Mouse (Mus musculus): Measurements from ENCODE around the gene Rin2. TPM values are rescaled to one million over a fixed set of nuclear protein-coding genes. Genes with fewer than 3 reads are reported as not detected.

Gene Rin2
- 10 to 100 TPM; 28.4 to 45.9 (median 35.7) TPM for total RNA-seq (2022)

DNA sequence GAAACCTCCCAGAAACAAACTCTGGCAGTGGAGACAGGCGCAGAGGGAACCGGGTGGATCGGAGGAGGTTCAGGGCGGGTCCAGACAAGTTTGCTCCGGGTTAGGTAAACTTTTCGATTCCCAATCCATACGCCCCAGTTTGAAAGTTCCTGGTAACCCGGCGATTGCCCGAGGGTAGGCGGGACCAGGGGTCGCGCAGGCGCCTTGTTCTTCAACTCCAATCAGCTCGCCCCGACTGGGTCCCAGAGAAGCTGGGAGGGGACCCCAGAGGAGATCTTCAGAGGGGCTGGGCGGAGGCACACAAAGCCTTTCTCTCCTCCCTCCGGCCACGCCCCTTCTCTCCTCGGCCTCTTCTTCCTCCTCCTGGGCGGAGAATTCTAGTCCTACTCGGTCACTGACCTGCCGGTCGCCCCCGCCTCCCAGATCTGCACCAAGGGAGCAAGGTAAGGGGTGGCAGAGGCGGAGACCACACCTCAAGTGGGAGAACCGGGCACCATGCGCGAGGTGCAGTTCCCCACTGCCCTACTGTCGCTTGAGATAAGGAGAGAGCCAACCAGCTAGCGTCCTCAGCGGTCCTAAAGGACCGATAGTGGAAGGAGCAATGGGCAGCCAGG lies at the start of gene Rin2:
TSS of gene Rin2 (plus strand) at position 74 of the 614 bp plus-strand sequence.
- DNase-seq (ENCODE audit: low spot score in 2 of 2), result peak in 1 of 2 experiments; percentile 10

DNA sequence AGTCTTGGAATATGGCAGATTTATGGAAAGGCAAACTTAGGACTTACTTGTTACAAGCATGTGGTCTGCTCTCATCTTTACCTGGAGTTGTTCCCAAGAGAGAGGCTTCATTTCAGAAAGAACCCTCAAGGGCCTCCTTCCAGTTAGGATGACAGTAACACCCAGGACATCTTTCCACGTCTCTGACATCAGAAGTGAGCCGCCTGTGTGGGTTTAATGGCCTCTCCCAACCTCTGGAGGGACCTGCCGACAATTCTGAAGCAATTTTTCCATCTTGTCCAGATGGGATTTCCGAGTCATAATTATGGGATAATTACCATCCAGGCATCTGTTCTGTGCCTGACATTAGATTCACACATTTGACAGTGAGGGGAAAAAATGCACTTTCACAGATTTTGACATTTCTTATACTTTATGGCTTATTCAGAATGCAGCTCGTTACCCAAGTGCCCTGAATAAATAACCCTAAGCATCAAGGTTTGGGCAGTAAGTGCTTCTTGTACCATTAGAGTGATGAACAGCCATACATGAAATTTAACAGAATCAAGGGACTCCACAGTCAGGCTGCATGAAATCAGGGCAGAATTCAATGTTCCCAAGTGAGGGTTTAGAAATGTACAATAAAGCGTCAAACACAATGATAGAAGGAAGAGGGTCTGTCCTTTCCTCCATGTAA lies 43.8 kb upstream of the Rin2 start:
- DNase-seq (ENCODE audit: low spot score in 2 of 2), result no peak

- no peak for DNase-seq (ENCODE audit: low spot score in 2 of 2)
Measured at GRCm38 (mm10) chr2:145631799-145632174, 43.2 kb upstream of the Rin2 start.

- DNase-seq (ENCODE audit: low spot score in 2 of 2), result no peak
Measured at GRCm38 (mm10) chr2:145633811-145634210, 41.2 kb upstream of the Rin2 start.

DNA sequence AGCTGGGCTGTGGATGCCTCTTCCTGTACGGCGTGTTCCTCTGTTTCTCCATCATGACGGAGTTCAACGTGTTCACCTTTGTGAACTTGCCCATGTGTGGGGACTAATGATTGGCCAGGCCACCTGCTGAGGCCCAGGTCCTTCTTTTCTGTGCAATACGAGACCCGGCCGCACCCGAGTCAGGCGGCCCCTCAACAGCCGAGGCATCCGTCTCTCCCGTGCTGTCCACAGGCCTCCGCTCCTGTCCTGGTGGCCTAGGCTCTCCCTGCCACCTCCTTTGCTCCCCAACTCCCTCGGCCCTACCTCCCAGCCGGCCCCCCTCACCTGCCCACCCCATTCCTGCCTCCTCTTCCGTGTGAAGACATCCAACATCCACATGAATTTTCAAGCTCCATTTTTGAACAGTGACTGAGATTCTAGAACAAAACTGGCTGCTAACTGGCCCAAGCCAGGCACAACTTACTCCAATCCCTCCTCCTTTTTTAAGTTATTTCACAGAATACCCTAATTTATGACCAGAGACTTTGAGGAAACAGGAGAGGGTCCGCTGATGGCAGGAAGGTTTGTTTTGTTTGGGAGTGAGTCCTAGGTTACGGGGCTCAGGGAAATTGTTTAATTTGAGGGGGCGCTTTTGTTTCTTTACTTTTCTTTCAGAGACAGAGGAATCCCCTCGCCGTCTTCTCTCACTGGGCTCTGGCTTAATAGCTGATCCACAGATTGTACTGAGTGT lies 34.6 kb upstream of the Rin2 start:
- DNase-seq (ENCODE audit: low spot score in 2 of 2), result no peak

DNA sequence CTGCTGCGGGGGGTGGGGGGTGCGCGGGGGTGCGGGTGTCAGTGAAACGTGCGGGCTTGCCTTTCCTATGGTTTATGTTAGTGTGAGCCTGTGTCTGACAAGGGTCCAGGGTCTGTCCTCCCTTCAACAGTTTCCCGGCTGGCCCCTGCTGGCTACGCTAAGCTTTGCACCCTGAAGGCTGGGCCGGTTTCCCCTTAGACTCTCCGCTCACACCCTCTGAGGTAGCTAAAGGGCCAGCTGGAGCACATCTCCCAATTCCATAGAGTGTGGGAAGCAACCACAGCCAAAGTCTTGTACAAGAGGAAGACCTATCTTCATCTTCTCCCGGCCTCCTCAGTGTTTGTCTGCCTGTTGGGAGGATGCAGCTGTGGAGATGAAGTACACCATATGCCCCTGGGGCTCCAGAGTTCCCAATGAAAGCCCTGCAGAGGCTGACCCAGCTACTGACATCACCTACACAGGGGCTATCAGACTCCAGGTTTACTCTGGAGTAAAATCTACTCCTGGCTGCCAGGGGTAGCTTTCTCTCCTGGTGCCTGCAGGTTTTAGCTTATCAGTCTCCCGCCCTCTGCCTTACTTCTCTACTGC lies 19.5 kb upstream of the Rin2 start:
- DNase-seq (ENCODE audit: low spot score in 2 of 2), result no peak

DNA sequence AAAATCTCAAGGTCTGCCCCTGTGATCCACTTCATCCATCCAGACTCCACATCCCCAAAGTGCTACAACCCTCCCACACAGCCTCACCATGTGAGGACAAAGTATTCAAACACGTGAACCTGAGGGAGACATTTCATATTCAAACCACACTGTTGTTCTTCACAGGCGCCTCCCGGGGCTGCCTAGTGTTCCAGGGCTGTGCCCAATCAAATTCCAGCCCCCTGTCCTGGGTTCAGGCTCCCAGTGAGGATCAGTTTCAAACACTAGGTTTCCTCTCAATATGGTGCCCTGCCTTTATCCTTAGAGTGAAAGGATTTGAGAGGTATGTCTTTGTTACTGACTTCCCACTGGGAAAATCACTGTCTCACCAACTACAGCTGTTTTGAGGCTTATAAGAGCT lies 18.9 kb upstream of the Rin2 start:
- DNase-seq (ENCODE audit: low spot score in 2 of 2), result no peak

DNA sequence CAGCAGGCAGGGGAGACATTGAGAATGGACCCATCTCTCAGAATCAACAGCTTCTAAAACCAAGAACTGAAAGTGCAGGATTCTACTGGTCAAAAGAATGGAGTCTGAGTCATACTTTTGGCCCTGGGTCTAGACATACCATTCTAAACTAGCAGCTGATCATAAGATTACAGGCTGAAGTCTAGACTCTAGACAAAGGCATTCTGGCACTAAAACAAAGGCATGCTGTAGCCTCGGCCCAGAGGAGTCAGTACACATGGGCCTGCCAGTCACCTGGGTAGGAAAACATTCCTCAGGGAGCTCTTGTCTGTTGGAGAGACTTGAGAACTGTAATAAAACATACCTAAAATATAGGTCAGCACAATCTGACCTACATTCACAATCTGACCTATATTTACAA lies 18.3 kb upstream of the Rin2 start:
- DNase-seq (ENCODE audit: low spot score in 2 of 2), result no peak

- DNase-seq (ENCODE audit: low spot score in 2 of 2), result no peak
Measured at GRCm38 (mm10) chr2:145661242-145661641, 13.8 kb upstream of the Rin2 start.

DNA sequence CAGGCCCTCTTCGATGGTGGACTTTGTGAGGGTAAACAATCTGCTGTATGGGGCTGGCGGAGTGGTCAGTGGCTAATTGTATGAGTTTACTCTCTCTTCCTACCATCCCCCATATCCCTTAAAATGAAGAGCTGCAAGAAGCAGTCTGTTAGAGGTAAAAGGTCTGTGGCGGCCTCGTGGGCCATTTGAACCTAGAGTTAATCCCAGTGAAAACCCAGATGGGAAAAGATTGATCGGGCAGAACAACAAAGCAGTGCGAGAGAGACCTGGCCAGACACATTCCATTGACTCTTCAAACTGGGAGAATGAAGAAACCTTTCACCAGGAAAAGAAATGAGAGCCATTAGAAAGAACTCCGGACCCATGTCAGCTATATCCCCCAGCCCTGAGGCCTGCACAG lies 11.1 kb upstream of the Rin2 start:
- no peak for DNase-seq (ENCODE audit: low spot score in 2 of 2)

DNA sequence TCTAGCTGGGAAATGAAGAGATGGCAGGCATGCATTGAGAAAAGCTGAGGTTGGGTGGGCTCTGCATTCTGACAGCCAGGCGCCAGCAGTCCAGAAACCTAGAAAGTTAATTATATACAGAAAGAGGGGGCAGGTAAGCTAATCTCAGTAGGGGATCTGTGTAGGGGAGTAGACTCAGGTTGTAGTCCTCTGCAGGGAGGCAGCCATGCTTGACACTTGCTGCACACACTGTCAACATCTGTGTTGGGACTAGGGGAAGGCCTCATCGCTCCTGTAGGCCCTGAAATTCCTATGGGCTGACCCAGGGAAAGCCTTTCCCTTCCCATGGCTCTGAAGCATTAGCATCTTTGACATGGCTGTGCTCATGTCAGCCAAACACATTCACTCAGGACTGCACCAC lies 10.7 kb upstream of the Rin2 start:
- DNase-seq (ENCODE audit: low spot score in 2 of 2), result no peak

GRCm38 (mm10) chr2:145668135-145668534 lies 6.9 kb upstream of the Rin2 start:
- no peak for DNase-seq (ENCODE audit: low spot score in 2 of 2)

DNA sequence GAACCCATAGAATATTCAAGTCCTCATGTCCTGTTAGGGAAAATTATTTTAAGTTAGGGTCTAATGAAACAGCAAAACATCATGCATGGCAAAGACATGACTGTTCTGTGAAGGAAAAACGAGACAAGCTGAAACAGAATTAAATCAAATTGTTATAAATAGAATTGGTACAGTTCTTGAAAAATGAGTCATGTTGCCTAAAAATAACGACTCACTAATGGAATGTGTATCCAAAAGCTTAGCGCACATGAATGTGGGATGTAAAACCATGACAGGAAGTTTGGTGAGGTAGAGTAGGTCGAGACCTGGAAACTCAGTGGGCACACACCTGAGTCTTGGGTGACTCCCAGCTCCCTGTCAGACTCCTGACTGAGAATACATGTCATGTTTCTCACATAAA lies 4.9 kb upstream of the Rin2 start:
- no peak for DNase-seq (ENCODE audit: low spot score in 2 of 2)

GRCm38 (mm10) chr2:145674496-145675141 lies 396 bp upstream of the Rin2 start:
- DNase-seq (ENCODE audit: low spot score in 2 of 2), result no peak

DNA sequence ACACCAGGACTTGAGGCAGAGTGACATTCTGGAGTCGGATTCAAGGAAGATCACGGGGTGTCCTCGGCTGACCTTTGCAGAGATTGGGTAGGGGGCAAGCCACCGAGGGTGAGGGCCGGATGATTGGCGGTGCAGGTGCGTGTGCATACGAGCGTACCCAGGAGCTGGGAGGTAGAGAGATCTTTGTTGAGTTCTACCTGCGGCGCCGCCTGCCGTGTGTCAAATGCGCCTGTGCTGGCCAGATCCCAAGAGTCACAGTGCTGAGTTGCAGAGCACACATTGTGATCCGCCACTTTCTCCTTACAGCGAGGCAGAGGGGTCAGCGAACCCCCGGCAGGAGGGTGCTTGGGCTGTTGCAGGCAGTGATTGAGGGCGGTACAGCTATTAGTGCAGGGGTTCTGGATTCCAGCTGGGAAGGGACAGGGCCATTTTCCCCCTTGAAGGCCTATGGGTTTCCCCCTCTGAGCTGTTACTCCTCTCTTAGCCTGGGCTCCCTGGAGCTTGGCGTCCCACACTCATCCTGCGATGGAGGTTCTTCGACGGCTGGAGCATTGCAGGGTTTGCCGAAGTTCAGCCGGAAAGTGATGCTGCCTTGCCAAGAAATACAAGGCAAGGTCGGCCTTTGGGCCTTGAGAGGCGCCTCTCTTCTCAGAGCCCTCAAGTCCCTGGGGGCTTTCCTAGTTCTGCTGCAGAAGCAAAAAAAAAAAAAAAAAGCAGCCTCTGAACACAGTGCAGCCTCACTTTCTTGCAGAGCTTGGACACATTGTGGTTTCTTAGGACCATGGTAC lies 935 bp downstream of the Rin2 start:
- peak in 1 of 2 experiments; percentile 26 for DNase-seq (ENCODE audit: low spot score in 2 of 2)

DNA sequence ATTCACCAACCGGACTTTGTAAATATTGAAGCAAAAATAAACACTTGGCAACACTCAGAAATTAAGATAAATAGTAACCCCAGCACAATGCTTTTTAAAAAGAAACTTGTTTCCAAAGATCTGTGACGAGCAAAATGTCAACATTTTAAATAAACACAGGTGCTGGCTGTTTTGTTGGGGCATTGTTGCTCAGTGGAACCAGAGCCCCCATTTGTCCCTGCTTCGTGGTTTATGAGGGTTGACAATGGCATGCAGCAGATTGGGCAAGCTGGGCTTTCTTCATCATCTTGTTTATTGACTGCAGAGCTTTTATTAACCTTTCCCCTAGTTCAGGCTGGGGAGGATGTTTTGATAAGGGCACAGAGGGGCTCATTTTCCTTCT lies 1.5 kb downstream of the Rin2 start:
- DNase-seq (ENCODE audit: low spot score in 2 of 2), result no peak

GRCm38 (mm10) chr2:145676936-145677335 lies 1.9 kb downstream of the Rin2 start:
- no peak for DNase-seq (ENCODE audit: low spot score in 2 of 2)

GRCm38 (mm10) chr2:145680141-145680540 lies 5.1 kb downstream of the Rin2 start:
- no peak for DNase-seq (ENCODE audit: low spot score in 2 of 2)

- no peak for DNase-seq (ENCODE audit: low spot score in 2 of 2)
Measured at GRCm38 (mm10) chr2:145680762-145681161, 5.7 kb downstream of the Rin2 start.

- no peak for DNase-seq (ENCODE audit: low spot score in 2 of 2)
Measured at GRCm38 (mm10) chr2:145681626-145682025, 6.6 kb downstream of the Rin2 start.

GRCm38 (mm10) chr2:145682924-145683323 lies 7.9 kb downstream of the Rin2 start:
- DNase-seq (ENCODE audit: low spot score in 2 of 2), result no peak

All from layer of hippocampus, adult 8-10 months (tissue).